Mouse (Mus musculus) embryonic fibroblast, embryonic 13.5 days (primary cell): Measurements from ENCODE around the gene Aldh1a7.

Experiments
- CTCF ChIP-seq: IDR thresholded peaks from 2 replicates; pipeline ENCODE4 v1.5.1; 2011; ENCODE audit warnings: mild to moderate bottlenecking, control low read depth, low read length, moderate library complexity, borderline replicate concordance; ENCODE audit not compliant: insufficient read depth
- POLR2A ChIP-seq: IDR thresholded peaks from 2 replicates; pipeline ENCODE4 v1.6.1; 2011; ENCODE audit warnings: low read depth, mild to moderate bottlenecking, control low read depth, low read length, moderate library complexity

DNA sequence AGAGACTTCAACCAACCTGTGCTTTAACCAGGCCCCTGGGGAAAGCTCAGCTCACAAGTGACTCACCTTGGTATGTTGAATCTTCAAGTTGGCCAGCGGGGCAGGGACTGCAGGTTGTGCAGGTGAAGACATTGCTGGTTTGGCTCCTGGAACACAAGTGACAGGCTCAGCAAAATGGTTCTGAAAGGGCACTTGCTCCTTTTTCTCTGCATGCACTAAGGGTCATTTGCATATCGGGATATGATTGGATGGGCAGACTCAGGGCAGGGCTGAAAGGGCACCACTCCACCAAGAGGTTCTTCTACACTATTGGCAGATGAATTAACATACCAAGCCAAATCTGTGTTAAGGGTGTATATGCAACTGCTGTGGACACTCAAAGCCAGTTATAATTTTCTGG is at the start of gene Aldh1a7:
- TF ChIP-seq POLR2A (no peak), CTCF (no peak)
